Mouse (Mus musculus): ENCODE measurements around the gene Poldip3. TPM values are rescaled to one million over a fixed set of nuclear protein-coding genes. Genes with fewer than 3 reads are reported as not detected.

Gene Poldip3
- 88.6 and 101 TPM in 2 replicates for polyA plus RNA-seq (2015; fragmentation: Nextera tagmentation; extraction: Ambion mirVana)

DNA sequence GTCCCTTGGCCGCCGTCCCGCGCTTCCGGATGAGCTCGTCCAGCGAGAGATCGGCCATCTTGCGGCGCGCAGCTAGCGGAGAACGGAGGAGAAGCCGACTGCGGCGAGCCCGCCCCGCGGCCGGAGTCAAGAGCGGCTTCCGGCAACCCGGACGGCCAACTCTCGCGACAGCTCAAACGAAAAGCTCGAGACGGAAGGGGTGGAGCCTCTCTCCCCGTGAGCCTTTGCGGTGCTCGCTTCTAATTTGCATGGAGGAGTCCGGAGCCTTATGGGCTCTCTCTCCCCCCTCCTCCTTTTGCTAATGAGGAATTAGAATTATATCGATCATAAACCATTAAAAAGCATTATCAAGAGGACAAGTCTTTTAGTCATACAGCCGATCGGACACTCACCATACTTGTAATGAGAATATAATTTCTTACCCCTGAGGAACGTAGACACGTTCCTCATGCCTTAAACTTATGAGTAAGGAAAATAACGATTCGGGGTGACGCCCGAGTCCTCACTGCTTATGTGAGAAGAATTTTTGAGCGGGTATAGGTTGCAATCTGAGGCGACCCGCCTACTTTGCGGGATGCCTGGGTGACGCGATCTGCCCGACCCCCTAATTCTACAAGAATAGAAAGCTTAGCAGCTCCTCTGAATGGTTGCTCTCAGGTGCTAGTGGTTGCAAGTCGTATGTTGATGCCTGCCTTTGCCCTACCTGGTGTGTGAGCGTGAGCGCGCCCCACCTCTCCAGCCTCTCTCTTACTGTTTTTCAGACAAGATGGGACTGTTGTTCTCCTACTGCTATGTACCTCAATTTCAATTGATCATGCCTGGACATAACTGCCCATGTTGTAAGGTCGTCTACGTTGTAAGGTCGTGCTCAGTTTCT is at the start of gene Poldip3:
Gene Poldip3 (minus strand): TSS at position 189 of the 877 bp plus-strand sequence.
- peak within 1 kb of the TSS; percentile 72 for H3K4me2 ChIP-seq (ENCODE audit: low read length)
- peak within 1 kb of the TSS; percentile 95 for H3K27ac ChIP-seq
- no peaks in the 10 kb centered on the region for H3K9me3 ChIP-seq (replicated peaks; ENCODE audit: low read length)
- DNase-seq (ENCODE audit: low spot score) (peak; percentile 99), ATAC-seq (replicated peaks; ENCODE audit: low FRiP score, low read depth) (peak; percentile 92)
- H3K27me3 ChIP-seq (ENCODE audit: insufficient read depth, low read length): no peaks in the 10 kb centered on the region
- H3K4me3 ChIP-seq (replicated peaks; ENCODE audit: low read depth, low read length): peak within 1 kb of the TSS; percentile 90
- H3K9ac ChIP-seq (ENCODE audit: low read depth, low read length): peak within 1 kb of the TSS; percentile 83
- peaks cover 16% of the 10 kb centered on the region; the same call in 1 of the 2 replicates for H3K36me3 ChIP-seq (ENCODE audit: insufficient read depth, low read length)
- H3K4me1 ChIP-seq (replicated peaks; ENCODE audit: insufficient read depth, low read length): peaks cover 2% of the 10 kb centered on the region; the same call in 1 of the 2 replicates
- no peak for TF ChIP-seq CTCF (IDR thresholded peaks at IDR 0.05; ENCODE audit: low read depth)
- WGBS: under 1% methylated on average over 56 of the region's 56 CpGs

DNA sequence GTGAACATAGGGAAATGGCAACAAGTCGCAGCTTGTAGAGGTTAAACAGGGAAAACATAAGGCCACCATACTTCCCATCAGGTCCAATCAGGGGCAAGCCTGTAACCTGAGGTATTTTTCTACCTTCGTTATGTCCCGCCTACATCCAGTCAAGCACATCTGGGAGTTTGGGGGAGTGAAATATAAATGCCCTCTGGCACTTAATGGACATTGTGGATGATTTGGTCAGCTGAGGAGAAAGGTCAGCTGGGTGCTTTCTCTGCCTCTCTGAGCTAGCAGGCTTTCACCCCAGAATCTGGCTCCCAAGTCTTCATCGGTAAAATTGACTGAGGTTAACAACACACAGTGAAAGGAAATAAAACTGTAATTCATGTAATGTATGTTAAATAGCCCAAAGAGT is 44.2 kb upstream of the Poldip3 start:
- Histone ChIP-seq H3K4me2 (ENCODE audit: low read length) (no peak overlapping the region), H3K9ac (ENCODE audit: low read depth, low read length) (no peak overlapping the region), H3K9me3 (replicated peaks; ENCODE audit: low read length) (no peaks in the 10 kb centered on the region), H3K4me1 (replicated peaks; ENCODE audit: insufficient read depth, low read length) (no peaks in the 10 kb centered on the region), H3K36me3 (ENCODE audit: insufficient read depth, low read length) (no peaks in the 10 kb centered on the region), H3K4me3 (replicated peaks; ENCODE audit: low read depth, low read length) (no peak overlapping the region), H3K27ac (no peak overlapping the region), H3K27me3 (ENCODE audit: insufficient read depth, low read length) (no peaks in the 10 kb centered on the region)
- no peak for TF ChIP-seq CTCF (IDR thresholded peaks at IDR 0.05; ENCODE audit: low read depth)
- ATAC-seq (replicated peaks; ENCODE audit: low FRiP score, low read depth) (no peak), DNase-seq (ENCODE audit: low spot score) (no peak)
- 80% methylated on average over 4 of the region's 4 CpGs for WGBS

DNA sequence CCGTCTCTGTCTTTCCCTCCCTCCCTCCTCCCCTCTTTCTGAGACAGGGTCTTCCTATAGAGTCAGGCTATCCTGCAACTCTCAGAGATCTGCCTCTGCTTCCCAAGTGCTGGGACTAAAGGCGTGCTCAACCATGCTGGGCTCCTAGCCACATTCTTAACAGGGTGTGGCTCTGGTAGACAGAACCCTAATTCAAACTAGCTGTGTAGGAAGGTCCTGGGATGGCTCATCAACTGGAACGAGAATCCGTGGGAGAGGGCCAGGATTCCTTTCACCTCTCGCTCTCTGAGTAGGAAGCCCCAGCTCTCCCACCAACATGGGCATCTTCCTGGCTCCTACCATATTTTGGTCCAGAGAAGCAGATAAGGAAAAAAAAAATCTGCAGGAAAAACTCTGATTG is 33.2 kb upstream of the Poldip3 start:
- Histone ChIP-seq H3K4me3 (replicated peaks; ENCODE audit: low read depth, low read length) (no peak overlapping the region), H3K4me1 (replicated peaks; ENCODE audit: insufficient read depth, low read length) (0 out of 2 replicates have a peak, but pooled peaks cover 4% of the 10 kb centered on the region), H3K36me3 (ENCODE audit: insufficient read depth, low read length) (no peaks in the 10 kb centered on the region), H3K27ac (no peak overlapping the region), H3K9me3 (replicated peaks; ENCODE audit: low read length) (no peaks in the 10 kb centered on the region), H3K4me2 (ENCODE audit: low read length) (no peak overlapping the region), H3K9ac (ENCODE audit: low read depth, low read length) (no peak overlapping the region), H3K27me3 (ENCODE audit: insufficient read depth, low read length) (no peaks in the 10 kb centered on the region)
- no peak for TF ChIP-seq CTCF (IDR thresholded peaks at IDR 0.05; ENCODE audit: low read depth)
- ATAC-seq (replicated peaks; ENCODE audit: low FRiP score, low read depth) (0 out of 2 replicates have a peak, but pooled peaks have one; percentile 36), DNase-seq (ENCODE audit: low spot score) (peak; percentile 74)
- WGBS: 36% methylated on average over 5 of the region's 5 CpGs

DNA sequence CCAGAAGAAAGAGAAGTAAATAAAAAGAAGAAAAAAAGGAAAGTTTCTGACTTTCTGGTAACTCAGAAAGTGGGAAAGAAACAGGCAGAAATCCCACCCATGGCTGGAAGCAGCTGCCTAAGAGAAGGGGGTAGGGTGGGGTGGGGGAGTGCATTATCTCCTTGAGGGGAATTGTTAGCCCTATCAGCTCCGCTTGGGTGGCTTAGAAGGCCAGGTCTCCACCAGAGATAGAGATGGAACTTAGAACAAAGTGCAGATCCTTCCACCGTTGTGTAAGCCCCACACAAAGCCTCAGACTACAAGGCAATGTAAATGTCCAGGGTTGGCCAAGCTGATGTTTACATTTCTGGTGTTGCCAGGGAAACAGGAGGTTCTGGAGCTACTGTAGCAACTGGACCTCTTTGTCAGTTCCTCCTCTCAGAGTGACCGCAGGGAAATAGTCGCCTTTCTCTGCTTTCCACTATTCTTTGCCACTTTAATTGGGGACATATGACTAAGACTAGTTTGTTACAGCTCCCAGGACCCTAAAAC is 32.7 kb upstream of the Poldip3 start:
- Histone ChIP-seq H3K4me1 (replicated peaks; ENCODE audit: insufficient read depth, low read length) (0 out of 2 replicates have a peak, but pooled peaks cover 4% of the 10 kb centered on the region), H3K36me3 (ENCODE audit: insufficient read depth, low read length) (no peaks in the 10 kb centered on the region), H3K27me3 (ENCODE audit: insufficient read depth, low read length) (no peaks in the 10 kb centered on the region), H3K27ac (no peak overlapping the region), H3K4me2 (ENCODE audit: low read length) (no peak overlapping the region), H3K9ac (ENCODE audit: low read depth, low read length) (no peak overlapping the region), H3K9me3 (replicated peaks; ENCODE audit: low read length) (no peaks in the 10 kb centered on the region), H3K4me3 (replicated peaks; ENCODE audit: low read depth, low read length) (no peak overlapping the region)
- DNase-seq (ENCODE audit: low spot score) (peak; percentile 13), ATAC-seq (replicated peaks; ENCODE audit: low FRiP score, low read depth) (no peak)
- WGBS: 56% methylated on average over 4 of the region's 4 CpGs
- no peak for TF ChIP-seq CTCF (IDR thresholded peaks at IDR 0.05; ENCODE audit: low read depth)

DNA sequence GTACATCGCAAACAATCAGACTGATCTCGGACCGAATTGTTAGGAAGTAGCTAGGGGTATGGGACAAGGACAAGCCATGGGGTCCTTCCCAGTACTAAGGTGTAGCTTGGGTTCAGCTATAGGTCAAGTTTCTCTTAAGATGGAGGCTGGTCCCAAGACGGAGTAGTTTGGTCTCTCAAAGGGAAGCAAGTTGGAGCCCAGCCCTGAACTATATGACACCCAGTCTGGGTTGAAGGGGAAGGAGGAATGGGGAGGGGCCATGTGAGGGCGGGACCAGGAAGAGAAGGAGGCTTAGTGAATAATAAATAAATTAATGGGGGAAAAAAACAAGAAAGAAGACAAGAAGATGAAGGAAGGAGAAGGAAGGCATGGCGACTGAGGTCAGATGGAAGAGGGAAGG is 30.8 kb upstream of the Poldip3 start:
- H3K9me3 ChIP-seq (replicated peaks; ENCODE audit: low read length): no peaks in the 10 kb centered on the region
- H3K4me2 ChIP-seq (ENCODE audit: low read length): no peak overlapping the region
- WGBS: 83% methylated on average over 6 of the region's 6 CpGs
- no peaks in the 10 kb centered on the region for H3K36me3 ChIP-seq (ENCODE audit: insufficient read depth, low read length)
- H3K27me3 ChIP-seq (ENCODE audit: insufficient read depth, low read length): no peaks in the 10 kb centered on the region
- DNase-seq (ENCODE audit: low spot score) (no peak), ATAC-seq (replicated peaks; ENCODE audit: low FRiP score, low read depth) (no peak)
- TF ChIP-seq CTCF (IDR thresholded peaks at IDR 0.05; ENCODE audit: low read depth): no peak
- H3K4me1 ChIP-seq (replicated peaks; ENCODE audit: insufficient read depth, low read length): 0 out of 2 replicates have a peak, but pooled peaks cover 4% of the 10 kb centered on the region
- no peak overlapping the region for H3K27ac ChIP-seq
- H3K4me3 ChIP-seq (replicated peaks; ENCODE audit: low read depth, low read length): no peak overlapping the region
- H3K9ac ChIP-seq (ENCODE audit: low read depth, low read length): no peak overlapping the region

DNA sequence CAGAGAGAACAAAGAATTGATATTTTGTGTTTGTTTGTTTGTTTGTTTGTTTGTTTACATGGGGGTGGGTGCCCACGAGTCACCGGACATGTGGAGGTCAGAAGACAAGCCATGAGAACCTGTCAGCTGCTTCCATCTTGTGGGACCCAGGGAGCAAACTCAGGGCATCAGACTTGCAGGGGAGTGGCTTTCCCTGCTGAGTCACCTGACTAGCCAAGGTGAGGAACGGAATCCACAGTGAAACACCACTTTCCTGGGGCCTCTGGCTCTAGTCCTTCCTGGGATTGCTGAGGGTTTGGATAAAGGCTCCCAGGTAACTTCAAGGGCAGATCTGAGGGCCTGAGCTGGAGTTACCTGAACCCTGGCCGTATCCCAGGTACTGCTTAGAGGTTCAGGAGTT is 27.5 kb upstream of the Poldip3 start:
- Histone ChIP-seq H3K27ac (no peak overlapping the region), H3K27me3 (ENCODE audit: insufficient read depth, low read length) (no peaks in the 10 kb centered on the region), H3K36me3 (ENCODE audit: insufficient read depth, low read length) (no peaks in the 10 kb centered on the region), H3K4me3 (replicated peaks; ENCODE audit: low read depth, low read length) (no peak overlapping the region), H3K4me2 (ENCODE audit: low read length) (no peak overlapping the region), H3K9me3 (replicated peaks; ENCODE audit: low read length) (no peaks in the 10 kb centered on the region), H3K9ac (ENCODE audit: low read depth, low read length) (no peak overlapping the region), H3K4me1 (replicated peaks; ENCODE audit: insufficient read depth, low read length) (peaks cover 8% of the 10 kb centered on the region; the same call in 1 of the 2 replicates)
- 71% methylated on average over 4 of the region's 4 CpGs for whole genome bisulfite sequencing
- DNase-seq (ENCODE audit: low spot score) (no peak), ATAC-seq (replicated peaks; ENCODE audit: low FRiP score, low read depth) (no peak)
- no peak for TF ChIP-seq CTCF (IDR thresholded peaks at IDR 0.05; ENCODE audit: low read depth)

All from kidney, postnatal 0 days (tissue).